Mouse (Mus musculus) MEL-GATA-1-ER (cell line): ENCODE results near the gene Chad.
A peak's percentile ranks its signal among the peaks of the same experiment; 100 is the strongest.

ENCODE experiments used
- DNase-seq: peaks from one replicate; pipeline ENCODE4 v3.0.0-alpha.2; 2012; ENCODE audit warnings: low read depth; ENCODE audit errors: extremely low read depth

Gene Chad

DNA sequence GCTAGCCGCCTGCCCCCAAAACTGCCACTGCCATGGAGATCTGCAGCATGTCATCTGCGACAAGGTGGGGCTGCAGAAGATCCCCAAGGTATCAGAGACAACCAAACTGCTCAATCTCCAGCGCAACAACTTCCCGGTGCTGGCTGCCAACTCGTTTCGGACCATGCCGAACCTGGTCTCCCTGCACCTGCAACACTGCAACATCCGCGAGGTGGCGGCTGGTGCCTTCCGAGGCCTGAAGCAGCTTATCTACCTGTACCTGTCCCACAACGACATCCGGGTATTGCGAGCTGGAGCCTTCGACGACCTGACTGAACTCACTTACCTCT is 268 bp downstream of the Chad start:
- DNase-seq = no peak

DNA sequence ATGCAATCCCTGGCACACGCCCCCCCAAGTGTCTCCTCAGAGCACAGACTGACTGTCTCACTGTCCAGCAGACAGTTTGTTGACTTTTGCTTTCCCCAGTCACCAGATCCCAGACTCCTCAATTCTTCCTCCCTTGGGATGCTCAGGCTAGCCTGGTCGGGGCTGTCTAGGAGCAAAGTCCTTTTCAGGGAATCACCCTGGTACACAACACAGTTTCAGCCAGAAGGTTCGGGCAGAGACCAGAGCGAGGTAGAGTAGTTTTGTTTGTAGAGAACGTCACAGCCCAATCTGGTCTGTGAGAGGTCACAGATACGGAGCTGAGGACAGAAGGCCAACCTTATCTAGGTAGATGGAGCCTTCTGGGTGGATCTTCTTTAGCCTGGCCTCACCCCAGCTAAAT is 1.7 kb downstream of the Chad start:
- no peak for DNase-seq

DNA sequence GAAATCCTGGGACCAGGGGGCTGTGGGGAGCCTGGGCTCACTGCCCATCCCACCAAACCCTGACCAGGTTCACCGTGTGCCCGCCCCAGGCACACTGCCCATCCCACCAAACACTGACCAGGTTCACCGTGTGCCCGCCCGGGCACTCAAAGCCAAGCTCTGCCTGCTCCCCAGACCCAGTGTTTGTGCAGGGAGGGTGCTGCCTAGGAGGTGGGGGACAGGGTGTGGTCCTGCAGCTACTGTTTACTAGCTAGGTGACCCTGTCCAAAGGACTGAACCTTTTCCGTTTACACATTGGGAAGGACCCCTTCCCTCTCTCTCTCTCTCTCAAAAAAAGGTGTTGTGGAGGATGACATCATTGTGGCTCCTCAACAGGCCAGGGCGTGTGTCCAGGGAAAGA is 2.5 kb downstream of the Chad start:
- DNase-seq = no peak

GRCm38 (mm10) chr11:94570612-94571011 is 5.8 kb downstream of the Chad start:
- no peak for DNase-seq

DNA sequence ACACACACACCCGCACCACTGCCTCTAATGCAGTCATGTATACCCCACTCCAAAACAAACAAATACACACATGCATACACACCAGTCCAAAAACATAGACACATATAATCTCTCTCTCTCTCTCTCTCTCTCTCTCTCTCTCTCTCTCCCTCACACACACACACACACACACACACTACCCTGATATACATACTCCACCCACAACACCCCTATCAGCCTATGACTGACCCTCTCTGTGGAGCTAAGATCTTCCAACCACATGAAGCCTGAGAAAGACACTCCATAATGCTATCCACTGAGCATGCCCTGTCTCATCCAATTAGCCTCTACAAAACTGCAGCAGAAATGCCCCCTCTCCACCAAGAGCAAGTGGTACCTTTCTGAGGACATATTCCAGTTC is 7.0 kb downstream of the Chad start:
- DNase-seq = no peak

GRCm38 (mm10) chr11:94574560-94574959 is 9.7 kb downstream of the Chad start:
- DNase-seq = no peak

DNA sequence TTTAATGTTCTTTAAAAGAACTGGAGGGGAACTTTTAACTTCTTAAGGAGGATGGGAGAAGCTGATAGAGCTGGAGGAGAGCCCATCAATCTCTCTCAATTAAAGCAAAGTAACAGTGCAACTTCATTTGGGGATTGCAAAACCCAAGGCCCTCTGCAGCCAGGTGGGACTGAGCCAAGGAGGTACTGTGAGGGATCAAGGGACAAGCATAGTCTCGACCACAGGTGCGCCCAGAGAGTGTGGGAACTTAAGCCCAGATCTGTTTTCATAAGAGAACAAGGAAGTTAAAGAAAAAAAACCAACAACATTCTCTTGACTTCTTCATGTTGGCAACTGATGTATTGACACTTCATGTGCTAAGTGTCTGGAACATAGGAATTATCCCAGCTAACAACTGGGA is 10.2 kb downstream of the Chad start:
- no peak for DNase-seq

DNA sequence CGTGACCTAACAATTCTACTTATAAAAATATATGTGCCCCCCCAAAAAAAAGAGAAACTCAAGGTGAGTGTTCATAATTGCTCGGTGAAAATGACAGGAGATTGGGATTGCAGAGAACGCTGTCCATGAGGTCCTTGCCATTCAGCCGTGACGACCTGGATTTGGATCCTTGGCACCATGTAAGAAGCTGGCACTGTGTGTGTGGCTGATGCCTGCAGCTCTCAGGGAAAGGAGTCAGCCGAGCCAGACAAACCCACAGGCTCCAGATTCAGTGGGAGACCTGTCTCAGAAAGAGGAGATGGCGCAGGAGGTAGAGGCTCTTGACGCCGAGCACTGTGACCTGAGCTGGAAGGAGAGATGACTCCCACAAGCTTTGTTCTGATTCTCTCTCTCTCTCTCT is 11.5 kb downstream of the Chad start:
- no peak for DNase-seq

DNA sequence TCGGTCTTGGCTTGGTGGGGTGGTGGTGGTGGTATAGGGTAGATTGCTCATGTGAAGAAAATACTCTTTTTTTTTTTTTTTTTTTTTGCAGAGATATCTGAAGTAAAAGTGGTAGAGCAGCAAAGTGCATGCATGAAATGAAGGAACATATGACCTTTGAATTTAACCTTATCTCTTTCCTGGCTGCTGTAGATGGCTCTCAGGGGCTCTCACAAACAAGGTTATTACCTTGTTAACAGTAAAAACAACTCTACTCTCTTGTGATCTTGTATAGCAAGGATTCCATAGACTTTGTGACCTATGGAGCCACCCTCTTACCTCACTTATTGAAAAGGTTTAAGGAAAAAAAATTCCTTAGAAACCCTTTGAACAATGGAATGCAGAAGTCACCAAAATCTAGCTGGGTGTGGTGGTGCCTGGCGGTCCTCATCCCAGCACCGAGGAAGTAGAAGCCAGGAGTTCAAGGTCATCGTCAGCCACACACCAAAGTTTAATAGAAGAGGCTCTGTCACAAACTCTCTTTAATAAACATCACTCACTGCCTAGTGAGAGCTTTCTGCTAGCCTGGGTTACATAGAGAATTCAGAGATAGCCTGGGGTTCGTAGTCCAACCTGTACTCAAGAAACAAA is 15.4 kb downstream of the Chad start:
- DNase-seq = no peak

GRCm38 (mm10) chr11:94585091-94585490 is 20.2 kb downstream of the Chad start:
- DNase-seq = no peak

DNA sequence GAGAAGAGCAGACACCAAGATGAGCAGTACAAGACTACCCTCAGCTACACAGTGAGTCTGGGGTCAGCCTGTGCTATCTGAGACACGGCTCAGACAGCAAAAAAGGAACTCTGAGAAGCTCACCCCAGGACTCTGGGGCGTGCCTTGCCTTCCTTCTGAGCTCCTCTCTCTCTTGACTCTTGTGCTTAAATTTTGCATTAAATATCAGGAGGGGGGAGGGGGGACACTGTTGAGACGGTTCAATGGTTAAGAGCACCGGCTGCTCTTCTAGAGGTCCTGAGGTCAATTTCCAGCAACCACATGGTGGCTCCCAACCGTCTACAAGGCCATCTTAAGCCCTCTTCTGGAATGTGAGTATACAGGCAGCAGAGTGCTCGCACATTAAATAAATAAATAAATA is 22.7 kb downstream of the Chad start:
- no peak for DNase-seq

DNA sequence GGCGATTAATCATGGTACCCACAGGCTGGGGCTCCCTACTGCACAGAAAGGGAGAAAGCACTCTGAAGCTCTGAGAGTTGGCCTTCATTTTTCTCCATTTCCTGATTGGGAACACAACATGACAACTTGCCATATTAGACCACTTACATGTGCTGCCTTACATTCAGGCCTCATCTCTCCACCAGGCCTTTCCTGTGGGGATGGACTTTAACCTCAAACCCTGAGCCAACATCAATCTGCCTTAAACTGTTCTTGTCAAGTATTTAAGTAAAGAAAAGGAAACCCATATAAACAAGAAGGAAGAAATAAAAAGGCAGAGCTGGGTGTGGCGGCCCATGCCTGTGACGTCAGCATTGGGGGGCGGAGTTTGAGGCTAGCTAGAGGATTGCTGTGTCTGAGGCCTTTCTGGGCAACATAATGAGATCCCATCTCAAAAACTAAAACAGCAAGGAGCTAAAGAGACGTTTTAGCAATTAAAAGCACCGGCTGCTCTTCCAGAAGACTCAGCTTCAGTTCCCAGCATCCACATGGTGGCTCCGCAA is 31.5 kb downstream of the Chad start:
- peak; percentile 22 for DNase-seq

DNA sequence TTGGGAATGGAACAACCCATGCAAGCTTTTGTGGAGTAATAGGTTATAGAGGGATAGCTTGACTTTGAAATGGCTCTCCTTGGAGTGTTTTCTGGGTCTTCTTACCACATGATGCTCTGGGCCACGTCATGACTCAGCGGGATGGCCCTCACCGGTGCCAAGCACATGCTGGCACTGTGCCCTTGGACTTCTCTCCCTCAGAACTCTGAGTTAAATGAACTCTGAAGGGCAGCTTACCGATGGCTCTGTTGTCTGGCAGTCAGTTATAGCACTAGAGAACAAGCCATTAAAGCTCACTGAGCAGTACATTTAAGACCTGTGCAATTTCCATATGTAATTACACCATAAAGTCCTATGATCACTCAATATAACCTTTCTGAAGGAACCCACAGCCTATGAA is 32.5 kb downstream of the Chad start:
- DNase-seq = no peak

DNA sequence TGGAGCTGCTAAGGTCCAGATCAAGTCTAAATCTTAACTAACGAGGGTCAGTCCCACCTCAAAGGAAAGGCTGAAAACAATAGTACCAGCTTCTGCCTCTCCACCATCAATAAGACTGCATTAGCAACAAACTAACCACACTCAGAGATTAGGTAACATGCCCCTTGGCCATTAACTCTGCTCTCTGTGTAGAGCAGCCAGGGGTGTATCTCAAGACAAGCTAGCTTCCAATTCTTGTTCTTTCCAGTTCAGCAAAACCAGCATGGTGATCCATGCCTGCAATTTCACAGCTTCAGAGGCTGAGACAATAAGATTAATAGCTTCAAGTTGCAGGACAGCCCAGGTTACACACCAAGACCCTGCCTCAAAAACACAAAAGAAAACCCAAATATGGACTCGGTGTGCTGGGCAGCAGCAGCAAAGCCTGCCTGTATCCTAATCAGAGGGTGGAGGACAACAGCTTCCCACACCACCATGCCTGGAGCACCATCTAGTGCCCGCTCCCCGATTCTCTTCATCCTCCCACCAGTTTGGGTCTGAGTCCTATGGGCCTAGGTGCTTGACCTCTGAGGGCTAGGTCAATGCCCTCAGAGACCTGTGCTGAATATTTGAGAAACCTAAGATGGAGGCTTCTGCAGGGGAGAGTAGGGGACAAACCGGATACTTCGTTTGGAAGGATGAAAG is 33.7 kb downstream of the Chad start:
- no peak for DNase-seq

GRCm38 (mm10) chr11:94600447-94600846 is 35.6 kb downstream of the Chad start:
- no peak for DNase-seq

DNA sequence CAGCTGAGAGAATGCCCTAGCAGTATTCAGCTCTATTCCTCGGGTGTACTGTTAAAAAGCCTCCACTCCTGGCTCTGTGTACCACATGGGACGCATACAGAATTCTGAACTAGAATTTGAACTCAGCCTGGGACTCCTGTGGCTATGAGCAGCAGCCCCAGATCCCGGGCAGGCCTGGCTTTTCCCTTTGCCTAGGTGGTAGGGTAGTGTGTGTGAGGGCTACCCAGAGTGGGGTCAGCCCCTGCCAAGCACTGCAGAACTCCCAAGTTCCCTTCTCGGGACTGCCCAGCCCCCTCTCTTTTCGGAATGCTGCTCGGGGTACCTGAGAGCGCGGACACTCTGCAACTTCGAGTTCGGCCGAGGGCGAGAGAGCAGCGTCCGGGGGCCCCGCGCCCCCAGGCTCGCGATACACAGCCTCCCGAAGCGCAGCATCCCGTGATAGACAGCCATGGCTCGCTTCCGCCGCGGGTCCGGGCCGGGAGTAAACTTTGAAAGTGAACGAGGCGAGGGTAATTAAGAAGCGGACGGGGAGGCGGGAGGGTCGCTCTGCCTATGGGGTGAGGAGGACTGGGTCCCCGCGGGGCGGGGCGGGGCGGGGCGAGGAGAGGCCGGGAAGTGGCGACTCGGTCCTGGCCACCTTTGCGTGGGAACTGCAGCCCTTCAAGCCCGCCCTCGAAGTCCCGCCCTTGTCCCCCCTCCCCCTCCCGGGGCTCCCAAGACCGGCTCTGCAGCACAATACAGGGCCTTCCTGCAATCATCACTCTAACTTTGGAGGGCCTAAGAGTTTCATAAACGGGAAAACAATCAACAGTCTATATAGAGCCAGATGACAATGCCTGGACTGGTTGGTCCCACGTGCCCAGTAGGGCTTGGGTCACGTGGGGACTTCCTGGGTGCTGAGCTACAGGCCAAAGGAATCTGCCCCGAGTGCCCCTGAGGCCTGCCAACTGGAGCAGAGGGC is 36.8 kb downstream of the Chad start, which contains the start of gene Acsf2:
Gene Acsf2 (minus strand): TSS at position 551 of the 961 bp plus-strand sequence.
- peak; percentile 53 for DNase-seq

GRCm38 (mm10) chr11:94602356-94602955 is 37.6 kb downstream of the Chad start:
- DNase-seq = no peak

GRCm38 (mm10) chr11:94610744-94611740 is 46.2 kb downstream of the Chad start:
- no peak for DNase-seq

GRCm38 (mm10) chr11:94614603-94615002 is 49.8 kb downstream of the Chad start:
- DNase-seq = no peak

GRCm38 (mm10) chr11:94615494-94615893 is 50.6 kb downstream of the Chad start:
- no peak for DNase-seq
